Mouse (Mus musculus) cerebellum, adult 11 months (tissue): ENCODE results near the gene Rps11.
"Not testable (repeated sequence)": the region's sequence is repeated elsewhere in the genome, so short reads cannot be mapped to it uniquely, and the experiment has no call there.

ENCODE experiments used
- DNase-seq: peaks from one replicate; pipeline ENCODE4 v3.0.0; 2022

Rps11 gene

DNA sequence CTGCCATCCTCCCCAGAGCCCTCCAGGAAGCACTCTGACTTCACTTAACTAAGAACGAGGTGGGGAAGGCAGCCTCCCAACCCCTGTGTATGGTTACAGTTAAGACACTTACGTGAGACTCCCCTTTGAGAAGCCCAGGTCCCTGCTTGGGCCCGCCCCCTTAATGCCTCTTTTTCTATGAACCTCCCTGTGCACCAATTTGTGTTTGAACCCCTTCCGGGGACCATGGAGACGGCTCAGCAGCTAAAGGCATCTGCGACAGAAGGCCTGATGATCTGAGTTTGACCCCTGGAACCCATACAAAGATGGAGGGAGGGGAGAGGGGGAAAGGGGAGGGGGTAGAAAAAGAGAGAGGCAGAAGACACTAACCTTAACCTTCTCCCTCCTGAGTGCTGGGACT, 17.8 kb downstream of the Rps11 start:
- no peak for DNase-seq

DNA sequence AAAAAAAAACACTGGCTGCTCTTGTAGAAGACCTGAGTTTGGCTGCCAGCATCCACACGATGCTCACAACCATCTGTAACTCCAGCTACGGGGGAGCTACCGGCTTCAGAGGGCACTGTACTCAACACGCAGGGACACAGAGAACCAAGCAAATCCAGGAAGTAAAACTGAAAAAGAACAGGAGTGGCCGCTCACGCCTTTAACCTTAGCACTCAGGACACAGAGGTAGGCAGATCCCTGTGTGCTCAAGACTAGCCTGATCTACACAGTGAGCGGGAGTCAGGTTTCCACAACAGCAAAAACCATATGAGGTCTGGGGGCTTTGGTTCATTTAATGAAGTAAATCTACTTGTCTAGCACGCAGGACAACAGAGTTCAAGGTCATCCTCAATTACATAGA, 18.7 kb downstream of the Rps11 start:
- no peak for DNase-seq

DNA sequence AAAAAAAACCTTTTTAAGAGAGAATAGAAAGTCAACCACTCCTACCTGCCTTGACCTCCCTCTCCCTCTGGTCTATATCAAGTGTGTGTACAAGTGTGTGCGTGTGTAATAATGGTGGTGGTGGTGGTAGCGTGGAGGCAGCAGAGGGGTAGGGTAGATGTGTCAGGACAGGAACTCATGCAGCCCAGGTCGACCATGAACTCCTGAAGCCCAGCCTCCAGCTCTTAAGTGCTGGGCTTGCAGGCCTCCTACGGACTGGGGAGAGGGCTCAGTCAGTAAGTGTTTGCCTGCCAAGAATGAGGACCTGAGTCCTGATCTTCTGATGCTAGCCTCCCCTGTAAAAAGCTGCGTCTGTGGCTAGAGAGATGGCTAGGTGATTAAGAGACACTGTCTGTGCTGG, 19.3 kb downstream of the Rps11 start:
- DNase-seq: no peak

DNA sequence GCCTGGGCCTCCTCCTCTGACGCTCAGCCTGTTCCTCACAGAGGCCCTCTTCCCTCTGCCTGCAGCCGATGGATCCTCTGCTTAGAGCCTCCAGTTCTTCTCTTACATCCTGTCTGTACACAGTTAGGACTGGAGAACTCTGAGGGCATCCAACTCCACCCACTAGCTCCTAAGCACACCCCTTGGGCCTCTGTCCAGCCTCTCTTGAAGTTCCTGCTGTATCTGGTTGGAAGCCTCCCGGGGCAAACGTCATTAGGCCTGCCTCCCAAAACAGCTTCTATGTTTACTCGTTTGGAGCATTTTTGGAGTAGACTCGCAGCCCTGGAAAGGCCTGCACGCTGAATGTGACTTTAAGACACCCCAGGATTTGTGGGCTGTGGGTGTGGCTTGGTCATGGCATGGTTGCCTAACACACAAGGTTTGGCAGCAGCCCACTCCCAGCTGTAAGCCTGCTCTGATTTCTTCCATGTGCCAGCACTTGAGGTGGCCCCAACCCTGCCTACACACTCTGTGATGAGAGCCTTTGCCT, 20.5 kb downstream of the Rps11 start, which contains the start of gene Fcgrt:
Gene Fcgrt (minus strand): TSS at position 200 of the 529 bp plus-strand sequence.
- no peak for DNase-seq

DNA sequence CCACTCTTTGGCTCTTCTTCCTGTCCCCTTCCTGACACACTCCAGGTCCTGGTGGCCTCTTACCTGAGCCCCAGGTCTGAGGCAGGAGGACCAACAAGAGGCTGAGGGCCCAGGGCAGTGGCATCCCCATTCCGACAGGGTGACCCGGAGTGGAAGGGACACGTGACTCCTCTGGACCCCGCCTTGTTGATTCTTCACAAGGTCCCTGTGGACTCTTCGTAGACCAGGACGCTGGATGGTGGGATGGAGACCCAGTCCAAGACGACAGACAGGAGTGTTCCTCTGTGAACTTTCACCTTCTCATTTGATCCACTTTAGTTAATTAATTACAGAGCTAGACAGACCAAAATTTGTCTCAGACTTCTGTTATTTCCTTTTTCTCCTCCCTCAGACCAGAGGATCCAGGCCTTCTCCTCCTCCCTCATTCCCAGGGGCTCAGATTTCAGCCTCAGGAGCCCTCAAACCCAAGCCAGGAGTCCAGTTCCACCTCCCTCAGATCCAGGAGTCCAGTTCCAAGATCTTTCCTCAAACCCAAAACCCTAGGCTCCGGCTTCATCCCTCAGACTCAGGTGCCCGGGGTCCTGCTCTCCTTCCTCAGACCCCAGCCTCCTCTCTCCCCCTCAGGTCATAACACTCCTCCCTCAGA, 21.2 kb downstream of the Rps11 start:
- no peak for DNase-seq

DNA sequence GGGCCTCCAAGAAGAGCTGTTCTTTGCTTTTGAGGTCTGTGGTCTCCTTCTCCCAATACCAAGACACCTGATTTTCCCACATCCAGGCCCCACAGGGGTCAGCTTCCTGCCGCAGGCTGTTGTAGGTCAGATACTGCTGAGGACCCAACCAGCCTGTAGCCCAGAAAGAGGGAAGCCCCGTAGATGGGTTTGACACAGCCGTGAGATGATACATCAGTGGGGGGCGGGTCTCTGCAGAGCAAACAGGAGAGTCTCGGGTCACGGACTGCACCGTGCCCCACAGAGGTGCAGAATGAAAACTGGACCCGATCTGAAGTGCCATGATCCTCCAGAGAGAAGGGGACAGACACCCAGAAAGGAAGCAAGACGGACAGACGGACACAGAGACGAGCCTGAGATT, 21.8 kb downstream of the Rps11 start:
- no peak for DNase-seq

DNA sequence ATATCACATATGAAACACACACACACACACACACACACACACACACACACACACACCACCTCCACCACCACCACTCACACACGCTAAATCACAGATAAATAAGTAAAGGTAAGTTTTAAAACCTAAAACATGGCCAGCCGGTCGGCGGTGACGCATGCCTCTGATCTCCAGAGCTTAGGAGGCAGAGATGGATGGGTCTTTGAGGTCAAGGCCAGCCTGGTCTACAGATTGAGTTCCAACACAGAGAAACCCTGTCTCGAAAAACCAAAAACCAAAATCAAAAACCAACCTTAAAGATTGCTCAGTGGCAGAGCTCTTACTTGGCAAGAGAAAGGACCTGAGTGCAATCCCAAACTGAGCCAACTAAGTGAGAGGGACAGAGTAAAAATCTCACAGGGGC, 24.2 kb downstream of the Rps11 start:
- no peak for DNase-seq

DNA sequence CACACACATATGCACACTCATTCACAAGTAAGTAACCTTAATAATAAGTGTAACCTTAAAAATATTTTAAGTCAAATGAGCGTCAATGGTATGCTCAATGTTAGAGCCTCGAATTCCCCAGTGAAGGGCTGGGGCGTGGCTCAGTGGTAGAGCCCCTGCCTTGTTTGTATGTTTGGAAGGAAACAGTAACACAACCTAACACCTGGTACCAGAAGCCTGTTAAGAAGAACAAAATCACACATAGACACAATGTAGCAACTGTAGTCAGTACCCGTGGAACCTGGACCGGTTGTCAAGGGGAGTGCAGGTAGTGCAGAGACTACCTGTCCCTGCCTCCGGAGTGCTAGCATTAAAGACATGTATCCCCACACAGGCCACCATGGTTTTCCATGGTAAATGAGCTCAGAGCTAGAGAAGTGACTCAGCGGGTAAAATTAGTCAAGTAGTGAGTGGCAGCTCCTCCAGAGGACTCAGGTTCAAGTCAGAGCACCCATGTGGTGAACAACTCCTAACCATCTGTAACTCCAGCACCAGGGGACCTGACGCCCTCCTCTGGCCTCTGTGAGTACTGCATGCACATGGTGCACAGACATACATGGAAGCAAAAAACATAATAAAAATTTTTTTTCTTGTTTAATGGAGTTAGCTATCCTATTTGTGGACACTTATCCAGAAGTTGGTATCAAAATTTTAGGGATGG, 25.5 kb downstream of the Rps11 start:
- DNase-seq: no peak

DNA sequence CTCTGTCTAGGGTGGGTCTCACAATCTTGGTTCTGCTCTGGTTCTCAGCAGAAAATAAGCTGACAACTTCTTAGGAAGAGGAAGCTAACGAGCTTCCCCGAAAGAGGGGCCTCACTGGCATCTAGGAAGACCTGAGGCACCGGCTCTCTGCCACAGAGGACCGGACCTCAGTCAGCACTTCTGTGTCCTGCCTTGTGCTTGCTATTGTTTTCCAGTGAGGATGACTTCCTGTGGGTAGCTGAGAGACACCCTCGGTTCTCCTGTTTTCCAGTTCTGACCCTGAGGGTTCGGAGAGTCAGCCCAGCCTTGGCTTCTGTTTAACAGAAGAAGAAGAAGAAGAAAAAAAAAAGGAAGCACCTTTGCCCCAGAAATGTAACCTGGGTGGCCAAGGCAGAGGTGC, 26.8 kb downstream of the Rps11 start:
- no peak for DNase-seq

DNA sequence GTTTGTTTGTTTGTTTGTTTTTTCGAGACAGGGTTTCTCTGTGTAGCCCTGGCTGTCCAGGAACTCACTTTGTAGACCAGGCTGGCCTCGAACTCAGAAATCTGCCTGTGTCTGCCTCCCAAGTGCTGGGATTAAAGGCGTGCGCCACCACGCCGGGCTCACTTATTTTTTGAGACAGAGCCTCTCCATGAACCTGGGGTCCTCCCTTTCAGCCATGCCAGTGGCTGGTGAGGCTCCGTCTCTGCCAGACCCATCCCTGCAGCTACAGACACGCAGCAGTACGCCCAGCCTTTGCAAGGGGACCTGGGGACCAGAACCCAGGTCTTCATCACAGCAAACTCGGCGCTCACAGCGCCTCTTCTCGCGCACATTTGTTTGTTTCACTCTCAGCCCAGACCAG, 28.3 kb downstream of the Rps11 start:
- DNase-seq: not testable (repeated sequence)

DNA sequence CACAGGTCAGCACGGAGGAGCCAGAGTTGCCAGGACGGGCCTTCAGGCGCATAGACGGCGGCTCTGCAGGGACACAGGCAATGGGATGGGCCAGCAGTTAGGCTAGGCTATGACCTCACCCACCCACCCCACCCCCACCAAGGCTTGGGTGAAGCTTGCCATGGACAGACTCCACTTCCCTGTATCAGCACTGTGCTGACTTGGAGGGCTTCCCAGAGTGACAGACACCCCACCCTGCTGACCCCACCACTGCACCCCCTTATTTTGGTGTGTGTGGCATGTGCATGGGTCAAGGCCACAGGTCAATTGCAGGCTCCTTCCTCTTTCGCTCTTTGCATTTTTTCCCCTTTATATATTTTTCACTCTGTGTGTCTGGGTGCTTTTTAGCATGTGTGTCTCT, 28.9 kb downstream of the Rps11 start:
- no peak for DNase-seq

DNA sequence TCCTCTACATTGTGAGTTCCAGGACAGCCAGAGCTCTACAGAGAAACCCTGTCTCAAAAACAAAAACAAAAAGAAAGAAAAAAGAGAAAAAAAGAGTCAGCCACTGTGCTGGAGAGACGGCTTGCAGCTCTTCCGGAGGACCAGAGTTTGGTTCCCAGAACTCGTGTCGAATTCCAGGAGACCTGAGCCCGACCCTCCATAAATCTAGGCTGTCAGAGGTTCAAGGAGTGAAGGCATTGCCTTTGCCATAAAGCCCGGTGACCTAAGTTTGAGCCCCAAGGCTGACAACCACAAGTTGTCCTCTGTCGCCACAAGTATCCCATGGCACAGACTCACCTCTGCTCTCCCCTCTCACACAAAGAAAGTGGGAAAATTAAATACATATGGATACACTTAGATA, 30.1 kb downstream of the Rps11 start:
- no peak for DNase-seq

DNA sequence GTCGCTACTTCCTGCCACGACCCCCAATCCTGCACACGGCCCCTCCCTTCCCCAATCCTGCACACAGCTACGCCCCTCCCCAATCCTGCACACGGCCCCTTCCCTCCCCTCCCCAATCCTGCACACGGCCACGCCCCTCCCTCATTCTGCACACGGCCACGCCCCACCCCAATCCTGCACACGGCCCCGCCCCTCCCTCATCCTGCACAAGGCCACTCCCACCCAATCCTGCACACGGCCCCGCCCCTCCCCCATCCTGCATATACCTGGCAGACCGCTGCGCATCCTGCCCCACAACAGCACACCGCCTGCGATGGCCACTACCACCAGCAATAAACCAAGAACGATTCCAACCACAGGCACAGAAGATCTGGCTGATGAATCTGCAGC, 30.7 kb downstream of the Rps11 start:
- no peak for DNase-seq

DNA sequence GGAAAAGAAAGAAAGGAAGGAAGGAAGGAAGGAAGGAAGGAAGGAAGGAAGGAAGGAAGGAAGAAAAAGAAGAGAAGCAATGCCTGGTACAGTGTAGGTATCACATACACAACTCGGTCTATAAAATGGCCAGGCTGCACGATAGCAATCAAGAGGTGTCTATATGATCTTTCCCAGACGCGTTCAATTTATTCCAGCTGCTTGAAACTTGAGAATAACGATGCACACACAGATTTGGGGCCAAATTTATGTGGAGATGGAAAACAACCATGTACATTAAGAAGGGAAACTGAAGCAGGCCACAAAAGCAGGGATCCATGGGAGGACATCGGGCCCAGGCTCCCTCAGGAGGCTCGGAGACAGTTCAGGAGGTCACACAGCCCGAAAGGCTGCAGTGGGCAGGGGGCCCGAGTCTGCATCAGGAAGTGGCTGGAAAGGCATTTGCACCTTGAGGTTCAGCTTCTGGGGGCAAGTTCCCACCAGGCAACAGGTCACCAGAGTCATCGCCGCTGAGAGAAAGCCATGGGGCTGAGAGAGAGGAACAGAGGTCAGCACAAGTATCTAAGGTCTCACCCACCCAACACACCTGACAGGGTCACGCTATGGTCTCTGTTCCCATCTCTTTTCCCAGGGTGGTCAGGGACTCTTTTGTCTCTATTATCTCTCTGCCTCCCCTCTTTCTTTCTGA, 31.3 kb downstream of the Rps11 start:
- DNase-seq: no peak

DNA sequence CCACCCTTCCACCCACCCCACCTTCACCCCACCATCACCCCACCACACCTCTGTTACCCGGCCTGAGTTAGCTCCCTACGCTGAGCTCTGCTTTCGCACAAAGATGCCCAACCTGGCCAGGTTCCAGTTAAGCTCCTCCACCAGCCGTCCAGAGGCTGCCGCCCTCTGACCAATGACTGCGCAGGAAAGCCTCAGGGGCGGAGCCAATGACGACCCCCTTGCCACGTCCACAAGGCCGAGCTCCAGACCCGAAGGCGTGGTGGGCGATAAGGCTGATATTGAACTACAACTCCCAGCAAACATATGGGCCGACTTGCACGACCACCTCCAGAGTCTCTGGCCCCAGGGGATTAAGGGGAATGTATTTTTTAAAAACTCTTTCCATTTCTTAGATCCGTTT, 32.2 kb downstream of the Rps11 start, which contains the start of gene Rcn3:
Gene Rcn3 (minus strand): TSS at position 174 of the 400 bp plus-strand sequence.
- no peak for DNase-seq

DNA sequence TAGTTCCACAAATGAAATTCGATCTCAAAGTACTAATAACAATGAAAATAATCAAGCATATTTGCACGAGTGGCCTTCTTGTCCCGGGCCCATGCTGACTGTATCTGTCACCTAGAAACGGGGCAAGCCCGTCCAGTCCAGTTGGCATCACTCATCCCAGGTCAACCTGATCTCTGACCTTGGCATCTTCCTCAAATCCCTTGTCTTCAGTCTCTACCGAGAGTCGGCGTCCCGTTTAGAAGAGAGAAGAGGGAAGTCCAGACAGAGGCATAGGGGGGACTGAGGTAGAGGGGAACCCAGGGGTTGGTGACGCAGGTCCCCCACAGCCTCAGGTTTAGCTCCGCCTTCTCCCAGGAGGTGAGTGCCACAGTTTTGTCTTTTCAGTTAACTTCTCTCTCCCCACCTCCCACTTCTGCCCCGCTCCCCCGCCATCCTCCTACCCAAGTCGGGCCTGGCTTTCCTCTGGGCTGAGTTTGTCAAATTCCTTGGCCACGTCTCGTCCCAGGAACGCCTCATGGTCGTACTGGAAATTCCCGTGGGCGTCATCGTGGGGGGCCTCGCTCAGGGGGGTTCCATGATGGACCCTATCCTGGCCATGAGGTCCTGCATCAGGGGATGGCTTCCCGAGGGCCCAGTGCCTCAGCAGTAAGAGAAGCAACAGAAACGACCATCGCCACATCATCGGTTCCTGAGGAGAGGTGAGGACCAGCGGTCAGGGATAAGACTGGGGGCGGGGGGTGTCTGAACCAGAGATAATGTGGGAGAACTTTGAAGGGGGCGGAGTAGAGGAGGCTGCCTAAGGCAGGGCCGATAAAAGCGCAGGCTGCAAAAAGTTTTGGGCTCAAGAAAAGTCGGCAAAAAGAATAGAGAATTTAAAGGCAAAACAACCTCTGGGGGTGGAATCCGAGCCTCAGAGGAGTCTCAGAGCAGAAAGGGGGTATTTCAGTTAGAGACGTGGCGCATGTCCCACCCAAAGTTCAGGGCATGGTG, 32.9 kb downstream of the Rps11 start:
- DNase-seq: no peak

DNA sequence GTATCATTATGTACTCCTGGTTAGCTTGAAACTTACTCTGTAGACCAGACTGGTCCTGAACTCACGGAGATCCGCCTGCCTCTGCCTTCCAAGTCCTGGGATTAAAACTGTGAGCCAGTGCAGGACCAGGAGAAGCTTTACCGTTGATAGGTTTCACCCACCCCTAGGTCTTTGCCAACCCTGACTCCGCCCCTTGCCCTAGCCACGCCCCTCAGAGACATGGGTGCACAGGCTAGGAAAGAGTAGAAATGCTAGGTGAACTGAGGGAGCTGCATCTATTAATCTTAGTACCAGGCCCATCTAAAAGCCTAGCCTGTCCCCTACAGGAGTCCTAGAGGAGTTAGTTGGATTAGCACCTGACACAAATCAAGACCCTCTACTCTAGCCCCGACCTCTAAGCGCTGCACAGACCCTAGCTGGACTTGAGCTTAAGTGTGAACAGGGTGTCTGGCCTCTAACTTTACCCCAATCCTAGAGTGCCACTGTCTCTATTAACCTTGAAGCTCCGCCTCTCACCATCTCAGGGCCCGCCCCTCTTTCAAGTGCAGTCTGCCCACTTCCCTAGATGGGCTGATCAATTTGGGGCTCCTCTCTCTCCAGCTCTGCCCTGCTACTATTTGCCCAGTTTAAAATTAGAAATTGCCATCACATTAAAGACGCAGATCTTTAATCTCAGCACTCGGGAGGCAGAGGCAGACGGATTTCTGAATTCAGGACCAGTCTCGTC, 33.8 kb downstream of the Rps11 start:
- DNase-seq: no peak

DNA sequence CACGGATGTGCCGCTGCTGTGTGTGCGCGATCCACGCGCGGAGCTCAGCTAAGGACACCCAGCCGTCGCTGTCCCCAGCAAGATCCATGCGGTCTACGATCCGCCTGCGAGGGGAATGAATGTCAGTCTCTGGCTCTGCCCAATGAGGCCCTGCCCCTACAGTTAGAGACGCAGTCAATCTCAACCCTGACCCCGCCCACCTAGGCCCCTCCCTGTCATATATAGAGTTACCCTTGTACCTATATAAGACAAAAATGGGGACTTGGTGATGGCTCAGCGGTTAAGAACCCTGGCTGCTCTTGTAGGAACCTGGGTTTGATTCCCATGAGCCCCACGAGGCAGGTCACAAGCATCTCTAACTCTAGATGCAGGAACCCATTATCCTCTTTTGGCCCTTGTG, 35.6 kb downstream of the Rps11 start:
- DNase-seq: no peak

DNA sequence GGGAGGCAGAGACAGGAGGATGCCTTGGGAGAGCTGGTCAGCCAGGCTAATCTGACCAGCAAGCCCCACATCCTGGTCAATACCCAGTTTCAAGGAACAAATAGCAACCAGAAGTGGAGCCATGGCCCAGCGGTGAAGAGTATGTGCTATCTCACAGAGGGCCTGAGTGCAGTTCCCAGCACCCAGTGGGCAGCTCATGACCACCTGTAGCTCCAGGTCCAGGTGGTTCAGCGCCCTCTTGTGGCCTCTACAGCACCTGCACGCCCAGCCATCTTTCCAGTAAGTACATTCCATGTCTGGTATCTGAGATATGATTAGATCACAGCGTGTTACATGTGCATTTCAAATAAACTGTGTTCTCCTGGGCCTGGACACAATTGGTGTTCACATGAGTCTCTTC, 38.2 kb downstream of the Rps11 start:
- no peak for DNase-seq

DNA sequence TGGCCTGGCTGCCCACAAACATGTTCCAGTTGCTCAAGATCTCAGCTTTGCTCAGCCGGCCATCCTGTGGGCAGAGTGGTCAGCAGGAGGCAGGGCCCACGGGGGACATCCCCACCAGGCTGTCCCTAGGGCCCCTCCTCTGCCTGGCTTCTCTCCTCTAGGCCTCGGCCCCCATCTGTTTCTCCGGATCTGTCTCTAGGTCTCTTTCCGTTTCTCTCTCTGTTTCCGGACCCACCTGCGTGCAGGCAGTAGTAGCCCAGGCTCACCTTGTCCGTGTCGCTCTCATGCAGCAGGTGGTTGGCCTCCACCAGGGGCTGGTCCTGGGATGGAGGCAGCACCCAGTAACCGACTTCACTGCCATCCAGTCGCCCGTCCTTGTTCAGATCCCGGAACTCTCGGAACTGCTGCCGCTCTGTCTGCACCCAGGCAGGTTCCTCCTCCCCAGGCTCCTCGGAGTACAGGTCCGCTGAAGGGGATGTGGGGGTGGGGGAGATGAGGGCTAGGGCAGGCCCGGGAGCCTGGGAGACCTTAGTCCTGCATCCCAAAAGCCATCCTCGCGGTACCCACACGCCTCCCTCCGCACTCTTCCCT, 40.8 kb downstream of the Rps11 start:
- no peak for DNase-seq
